Mouse (Mus musculus): ENCODE measurements around the gene Strn4. TPM values are rescaled to one million over a fixed set of nuclear protein-coding genes. Genes with fewer than 3 reads are reported as not detected.

The Strn4 gene
- total RNA-seq, 2 experiments from 2014 or later, result 66.6 to 78.7 TPM

DNA sequence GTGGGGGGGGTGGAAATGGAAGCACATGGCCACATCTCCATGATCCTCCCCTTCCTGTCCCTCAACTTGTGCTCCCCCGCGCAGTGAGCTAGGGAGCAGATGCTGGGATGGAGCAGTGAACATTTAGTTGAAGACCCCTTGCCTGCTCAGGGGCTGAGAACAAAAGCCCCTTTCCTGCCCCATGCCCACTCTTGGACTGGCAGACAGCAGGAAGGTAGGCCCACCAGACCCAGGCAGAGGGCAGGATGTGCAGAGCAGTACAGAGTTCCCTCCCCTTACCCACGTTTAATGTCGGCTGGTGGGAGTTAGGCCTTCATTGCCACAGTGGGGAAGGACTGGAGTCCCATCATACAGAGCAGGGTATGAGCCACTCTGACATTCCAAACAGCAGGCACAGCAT, 25.4 kb downstream of the Strn4 start:
- no peak for DNase-seq (ENCODE audit: low spot score in 2 of 2)

DNA sequence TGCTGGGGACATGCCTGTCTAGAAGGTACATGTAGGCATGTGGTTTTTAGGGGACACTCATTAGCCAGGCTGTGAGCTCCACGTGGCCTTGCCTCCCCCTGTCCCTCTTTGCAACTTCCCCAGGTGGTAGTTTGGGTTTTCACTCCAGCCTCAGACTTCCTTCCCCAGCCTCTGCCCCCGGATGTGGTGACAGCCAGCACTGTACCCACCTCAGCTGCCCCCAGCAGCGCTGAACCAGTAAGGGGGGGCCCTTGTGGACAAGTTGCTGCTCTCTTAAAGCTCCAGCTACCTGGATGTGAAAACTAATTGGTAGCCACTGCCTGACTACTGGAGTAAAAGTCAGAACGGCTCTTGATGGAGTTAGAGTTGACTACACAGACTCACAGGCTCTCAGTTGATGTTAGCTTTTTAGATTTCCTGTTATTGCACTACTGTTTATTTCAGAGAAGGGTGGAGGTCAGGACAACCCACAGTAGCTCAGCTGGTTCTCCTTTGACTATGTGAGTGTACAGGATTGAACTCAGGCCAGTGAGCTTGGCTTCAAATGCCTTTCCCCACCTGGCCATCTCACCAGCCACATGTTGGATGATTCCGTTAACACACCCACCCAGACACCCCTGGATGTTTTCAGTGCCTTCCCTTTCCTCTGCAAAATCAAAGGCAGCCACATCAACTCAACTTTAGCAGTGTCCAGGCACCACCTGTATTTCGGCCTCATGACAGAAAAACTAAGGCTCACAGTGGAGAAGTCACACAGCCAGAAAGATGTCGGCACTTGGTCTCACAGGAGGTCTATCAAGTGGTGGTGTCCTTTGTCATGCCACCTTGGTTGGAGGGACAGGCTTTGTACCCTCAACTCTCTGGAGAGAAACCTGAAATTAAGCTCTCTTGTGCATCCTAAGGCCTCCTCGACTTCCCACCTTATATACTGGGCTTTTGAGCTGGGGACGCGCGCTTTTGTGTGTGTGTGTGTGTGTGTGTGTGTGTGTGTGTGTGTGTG, 26.2 kb downstream of the Strn4 start:
- no peak for DNase-seq (ENCODE audit: low spot score in 2 of 2)

DNA sequence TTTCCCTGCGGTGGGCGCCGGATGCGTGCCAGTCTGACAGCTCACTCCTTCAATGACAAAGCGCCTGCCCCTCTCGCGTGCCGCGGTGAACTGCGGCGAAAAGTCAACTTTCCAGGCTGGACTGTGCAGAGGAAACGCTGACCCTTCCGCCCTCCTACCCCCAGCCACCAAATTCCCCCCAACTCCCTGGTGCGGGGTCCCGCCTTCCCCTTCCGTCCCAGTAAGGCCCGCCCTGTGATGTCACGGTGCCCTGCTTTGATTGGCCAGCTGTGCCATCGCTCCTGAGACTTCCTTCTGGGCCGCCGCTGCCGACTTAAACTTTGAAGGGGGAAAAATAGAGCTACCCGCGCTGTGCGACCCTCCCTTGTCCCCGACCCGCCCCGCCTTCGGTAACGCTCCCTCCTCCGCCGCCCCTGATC, 27.0 kb downstream of the Strn4 start, which contains the start of gene Prkd2:
Gene Prkd2, plus strand, starts transcription at position 258 of the 419 bp plus-strand sequence.
- peak; percentile 79 to 91 for DNase-seq (ENCODE audit: low spot score in 2 of 2)

DNA sequence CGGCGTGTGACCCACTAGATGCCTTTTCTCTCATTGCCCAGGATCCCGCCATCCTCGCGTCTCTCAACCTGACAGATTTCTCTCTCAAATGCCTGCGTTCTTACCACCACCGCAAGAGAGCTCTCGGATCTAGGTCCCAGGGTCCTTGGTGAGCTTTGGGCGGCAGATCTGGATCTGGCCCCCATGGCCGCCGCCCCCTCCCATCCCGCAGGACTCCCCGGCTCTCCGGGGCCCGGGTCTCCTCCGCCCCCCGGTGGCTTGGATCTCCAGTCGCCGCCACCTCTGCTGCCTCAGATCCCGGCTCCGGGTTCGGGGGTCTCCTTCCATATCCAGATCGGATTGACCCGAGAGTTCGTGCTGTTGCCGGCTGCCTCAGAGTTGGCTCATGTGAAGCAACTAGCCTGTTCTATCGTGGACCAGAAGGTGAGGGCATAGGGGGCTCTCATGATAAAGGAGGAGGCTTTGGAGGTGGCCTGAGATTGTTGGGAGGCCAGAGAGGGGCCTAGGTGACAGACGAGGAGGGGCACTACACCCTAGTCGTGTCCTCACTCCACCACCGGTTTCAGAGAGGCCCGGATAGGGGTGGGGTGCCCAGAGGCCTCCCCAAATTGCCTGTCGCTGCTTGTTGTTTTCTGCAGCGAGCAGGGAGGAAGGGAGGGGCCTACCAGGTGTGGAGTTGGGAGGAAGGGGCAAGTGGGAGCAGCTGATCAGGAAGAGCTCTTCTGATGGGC, 27.9 kb downstream of the Strn4 start:
- DNase-seq (ENCODE audit: low spot score in 2 of 2), result no peak

DNA sequence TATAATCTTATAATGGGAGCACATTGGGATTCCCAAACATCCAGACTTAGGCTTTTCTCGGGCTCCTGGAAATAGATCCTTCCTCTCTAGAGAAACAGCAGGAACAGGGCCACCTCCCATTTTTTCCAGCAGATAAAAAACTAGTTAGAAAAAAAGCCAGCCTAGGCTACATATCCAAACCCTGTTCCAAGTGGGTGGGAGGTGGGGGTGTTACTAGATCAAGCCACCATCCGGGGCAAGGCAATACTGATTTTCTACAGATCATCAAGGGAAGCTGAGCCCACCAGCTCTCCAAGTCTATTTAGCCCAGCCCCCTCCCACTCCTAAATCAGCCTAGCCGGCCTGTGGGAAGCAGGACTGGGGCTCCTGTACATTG, 29.0 kb downstream of the Strn4 start:
- no peak for DNase-seq (ENCODE audit: low spot score in 2 of 2)

DNA sequence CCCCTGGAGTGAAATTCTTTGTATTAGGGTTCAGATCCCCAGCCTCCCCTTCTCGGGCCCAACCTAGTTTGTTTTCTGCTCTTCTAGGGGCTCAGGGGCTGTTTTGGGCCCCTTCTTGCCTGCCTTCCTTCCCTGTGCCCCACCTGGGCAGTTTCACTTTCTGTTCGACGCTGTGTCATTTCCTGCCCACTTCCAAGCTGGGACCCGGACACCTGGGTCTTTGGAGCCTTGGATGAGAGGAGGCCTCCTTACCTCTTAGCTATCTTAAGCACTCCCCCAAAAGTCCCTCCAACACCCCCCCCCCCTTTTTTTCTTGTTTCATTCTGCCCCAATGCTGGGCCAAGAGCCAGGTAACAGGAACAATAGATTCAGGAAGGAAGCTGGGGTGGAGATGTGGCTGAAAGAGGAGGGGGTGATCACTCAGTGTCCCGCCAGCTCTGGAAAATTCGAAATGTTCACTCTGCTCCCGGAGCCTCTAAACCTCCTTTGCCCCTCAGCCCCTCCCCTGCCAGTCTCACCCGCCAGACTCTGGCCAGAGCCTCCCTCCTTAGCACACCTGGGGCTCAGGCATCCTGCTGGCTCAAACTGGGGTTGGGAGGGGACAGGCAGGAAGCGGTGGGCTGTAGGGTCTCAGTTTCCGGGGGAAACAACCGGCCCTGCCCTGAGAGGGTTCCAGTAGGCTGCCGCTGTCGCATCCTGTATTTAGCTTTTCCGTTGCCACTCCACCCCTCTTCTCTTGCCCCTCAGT, 29.6 kb downstream of the Strn4 start:
- DNase-seq (ENCODE audit: low spot score in 2 of 2), result no peak

DNA sequence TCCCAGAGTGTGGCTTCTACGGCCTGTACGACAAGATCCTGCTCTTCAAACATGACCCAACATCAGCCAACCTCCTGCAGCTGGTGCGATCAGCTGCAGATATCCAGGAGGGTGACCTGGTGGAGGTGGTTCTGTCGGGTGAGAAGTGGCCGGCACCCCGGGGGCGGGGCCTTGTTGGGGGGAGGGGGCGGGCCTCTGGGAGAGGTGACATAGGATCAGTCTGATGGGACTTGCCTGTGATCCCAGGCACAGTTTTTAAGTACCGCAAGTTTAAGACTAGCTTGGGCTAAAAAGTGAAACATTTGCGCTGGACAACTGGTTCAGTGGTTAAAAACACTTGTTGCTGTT, 30.1 kb downstream of the Strn4 start:
- DNase-seq (ENCODE audit: low spot score in 2 of 2), result no peak

DNA sequence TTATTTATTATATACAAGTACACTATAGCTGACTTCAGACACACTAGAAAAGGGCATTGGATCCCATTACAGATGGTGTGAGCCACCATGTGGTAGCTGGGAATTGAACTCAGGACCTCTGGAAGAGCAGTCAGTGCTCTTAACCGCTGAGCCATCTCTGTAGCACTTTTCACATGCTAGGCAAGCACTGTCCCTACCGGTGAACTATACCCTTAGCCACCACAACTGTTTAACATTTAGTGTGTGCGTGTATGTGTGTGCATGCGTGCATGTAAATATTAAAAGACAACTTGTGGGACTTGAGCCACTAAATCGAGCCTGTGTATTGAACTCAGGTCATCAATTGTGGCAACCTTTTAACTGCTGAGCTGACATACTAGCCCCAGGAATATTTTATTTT, 31.1 kb downstream of the Strn4 start:
- no peak for DNase-seq (ENCODE audit: low spot score in 2 of 2)

DNA sequence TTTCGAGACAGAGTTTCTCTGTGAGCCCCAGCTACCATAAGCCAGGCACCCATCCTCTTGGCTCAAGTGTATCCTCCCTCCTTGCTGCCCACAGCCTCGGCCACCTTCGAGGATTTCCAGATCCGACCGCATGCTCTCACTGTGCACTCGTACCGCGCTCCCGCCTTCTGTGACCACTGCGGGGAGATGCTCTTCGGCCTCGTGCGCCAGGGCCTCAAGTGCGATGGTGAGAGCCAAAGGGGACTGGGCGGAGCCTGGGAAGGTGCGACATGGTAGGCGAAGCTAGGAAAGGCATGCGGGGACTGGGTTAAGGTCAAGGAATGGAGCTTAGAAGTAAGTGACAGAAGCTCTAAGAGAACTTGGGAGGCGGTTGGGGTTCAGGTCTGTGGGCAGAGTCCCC, 31.8 kb downstream of the Strn4 start:
- no peak for DNase-seq (ENCODE audit: low spot score in 2 of 2)

DNA sequence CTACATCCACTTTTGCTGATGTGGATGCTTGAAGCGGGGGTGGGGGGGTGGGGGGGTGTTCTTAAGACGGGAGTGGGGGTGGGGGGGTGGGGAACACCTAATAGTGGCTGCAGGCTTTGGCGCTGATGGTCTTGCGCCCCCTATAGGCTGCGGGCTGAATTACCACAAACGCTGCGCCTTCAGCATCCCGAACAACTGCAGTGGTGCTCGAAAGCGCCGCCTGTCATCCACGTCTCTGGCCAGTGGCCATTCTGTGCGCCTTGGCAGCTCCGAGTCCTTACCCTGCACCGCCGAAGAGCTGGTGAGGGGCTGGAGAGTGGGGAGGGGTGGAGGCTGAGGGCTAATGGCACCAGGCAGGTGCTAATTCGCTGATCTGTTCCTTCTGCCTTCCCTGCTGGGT, 32.9 kb downstream of the Strn4 start:
- DNase-seq (ENCODE audit: low spot score in 2 of 2), result peak in 1 of 2 experiments; percentile 54

DNA sequence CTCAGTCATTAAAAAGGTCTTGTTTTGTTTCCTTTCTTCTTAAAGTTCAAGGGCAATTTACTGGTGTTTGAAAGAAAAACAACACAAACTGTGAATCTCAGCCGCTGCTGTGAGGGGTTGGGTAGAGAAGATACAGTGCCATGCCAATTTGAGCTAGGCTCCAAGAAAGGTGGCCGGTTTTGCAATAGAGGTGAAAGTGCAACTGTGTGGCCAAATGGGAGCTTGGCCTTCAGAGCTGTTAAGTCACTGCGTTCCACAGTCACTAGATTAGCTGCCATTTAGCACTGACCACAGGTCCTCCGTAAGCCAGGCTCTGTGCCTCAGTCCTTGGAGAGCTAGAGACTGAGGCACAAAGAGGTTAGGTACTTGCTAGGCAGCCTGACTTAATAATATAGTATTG, 35.9 kb downstream of the Strn4 start:
- DNase-seq (ENCODE audit: low spot score in 2 of 2), result no peak

DNA sequence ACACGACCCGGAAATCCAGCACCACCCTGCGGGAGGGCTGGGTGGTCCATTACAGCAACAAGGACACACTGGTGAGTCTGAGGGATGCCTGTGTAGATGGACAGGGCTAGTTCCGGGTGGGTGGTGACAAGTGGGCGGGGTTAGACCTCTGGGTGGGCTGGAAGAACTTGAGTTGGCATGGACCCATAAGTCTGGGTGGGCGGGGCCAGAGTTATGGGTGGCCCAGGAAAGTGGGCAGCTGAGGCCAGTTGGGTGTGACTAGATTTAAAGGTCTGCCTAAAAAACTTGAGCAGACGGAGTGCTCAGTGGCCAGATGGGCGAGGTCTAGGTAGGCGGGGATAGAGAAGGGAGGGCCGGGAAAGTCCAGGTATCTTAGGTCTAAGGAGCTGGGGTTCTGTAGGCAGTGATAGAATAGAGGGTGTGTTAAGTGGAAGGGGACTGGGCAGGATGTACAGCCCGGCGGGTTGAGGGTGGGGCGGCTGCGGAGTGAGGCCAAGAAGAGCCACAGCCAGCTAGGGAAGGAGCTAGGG, 37.7 kb downstream of the Strn4 start:
- no peak for DNase-seq (ENCODE audit: low spot score in 2 of 2)

DNA sequence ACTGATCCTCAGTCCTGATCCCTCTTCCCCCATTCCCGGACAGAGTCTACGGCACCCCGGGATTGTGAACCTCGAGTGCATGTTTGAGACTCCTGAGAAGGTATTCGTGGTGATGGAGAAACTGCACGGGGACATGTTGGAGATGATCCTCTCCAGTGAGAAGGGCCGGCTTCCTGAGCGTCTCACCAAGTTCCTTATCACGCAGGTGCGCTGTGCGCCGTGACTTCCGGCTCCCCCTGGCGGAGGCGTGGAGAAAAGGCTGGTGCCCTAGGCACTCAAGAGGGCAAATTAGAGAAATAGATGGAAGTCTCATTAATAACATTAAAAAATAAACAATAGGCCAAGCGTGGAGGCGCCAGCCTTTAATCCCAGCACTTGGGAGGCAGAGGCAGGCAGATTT, 42.6 kb downstream of the Strn4 start:
- no peak for DNase-seq (ENCODE audit: low spot score in 2 of 2)

DNA sequence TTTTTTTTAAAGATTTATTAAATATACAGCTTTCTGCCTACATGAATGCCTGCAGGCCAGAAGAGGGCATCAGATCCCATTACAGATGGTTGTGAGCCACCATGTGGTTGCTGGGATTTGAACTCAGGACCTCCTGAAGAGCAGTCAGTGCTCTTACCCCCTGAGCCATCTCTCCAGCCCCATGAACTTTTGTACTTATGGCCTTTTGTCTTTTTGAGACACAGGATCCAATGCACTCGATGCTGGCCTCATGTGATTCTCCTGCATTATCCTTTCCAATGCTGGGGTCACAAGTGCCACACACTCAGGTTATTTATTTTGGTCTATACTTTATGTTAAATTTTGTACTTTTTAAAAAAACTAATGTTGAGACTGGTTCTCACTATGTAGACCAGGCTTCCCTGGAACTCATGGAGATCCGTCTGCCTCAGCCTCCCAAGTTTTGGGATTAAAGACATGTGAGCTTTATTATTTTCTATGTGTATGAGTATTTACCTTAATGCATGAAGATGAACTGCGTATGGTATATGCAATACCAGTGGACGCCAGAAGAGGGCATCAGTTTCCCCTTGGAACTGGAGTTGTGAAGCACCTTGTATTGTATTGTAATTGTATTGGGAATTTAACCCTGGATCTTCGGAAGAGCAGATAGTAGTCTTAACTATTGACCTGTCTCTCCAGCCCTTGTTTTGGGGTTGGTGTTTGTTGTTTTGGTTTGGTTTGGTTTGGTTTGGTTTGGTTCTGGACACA, 44.4 kb downstream of the Strn4 start:
- DNase-seq (ENCODE audit: low spot score in 2 of 2), result no peak

DNA sequence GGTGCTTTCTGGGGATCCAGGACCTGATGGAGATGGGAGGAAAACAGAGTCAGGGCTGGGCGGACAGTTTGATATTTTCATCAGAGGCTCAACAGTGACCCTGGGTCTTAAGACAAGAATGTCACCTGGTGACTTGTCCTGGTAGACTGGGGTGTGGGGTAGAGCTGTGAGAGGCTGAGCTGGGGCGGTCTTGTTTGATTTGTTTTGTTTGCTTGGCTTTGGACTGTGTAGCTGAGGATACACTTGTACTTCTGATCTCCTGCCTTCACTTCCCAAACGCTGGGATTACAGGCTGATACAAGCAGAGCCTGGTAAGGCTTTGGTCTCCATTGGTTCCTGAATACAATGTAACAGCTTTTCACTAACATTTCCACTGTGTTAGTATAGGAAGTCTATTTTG, 51.8 kb downstream of the Strn4 start:
- no peak for DNase-seq (ENCODE audit: low spot score in 2 of 2)

DNA sequence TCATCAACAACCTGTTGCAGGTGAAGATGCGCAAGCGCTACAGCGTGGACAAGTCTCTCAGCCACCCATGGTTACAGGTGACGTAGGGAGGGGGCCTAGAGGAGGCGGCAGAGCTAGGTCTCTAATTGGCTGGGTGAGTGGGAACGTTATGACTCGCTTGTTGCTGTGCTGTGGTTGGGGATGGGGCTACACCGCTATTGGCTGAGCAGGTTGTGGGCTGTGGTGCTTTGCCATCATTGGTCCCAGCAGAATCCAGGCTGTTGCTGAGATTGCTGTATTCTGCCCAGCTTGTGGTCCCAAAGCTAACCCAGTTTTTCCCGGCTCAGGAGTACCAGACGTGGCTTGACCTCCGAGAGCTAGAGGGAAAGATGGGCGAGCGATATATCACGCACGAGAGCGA, 53.8 kb downstream of the Strn4 start:
- DNase-seq (ENCODE audit: low spot score in 2 of 2), result peak in 1 of 2 experiments; percentile 24

DNA sequence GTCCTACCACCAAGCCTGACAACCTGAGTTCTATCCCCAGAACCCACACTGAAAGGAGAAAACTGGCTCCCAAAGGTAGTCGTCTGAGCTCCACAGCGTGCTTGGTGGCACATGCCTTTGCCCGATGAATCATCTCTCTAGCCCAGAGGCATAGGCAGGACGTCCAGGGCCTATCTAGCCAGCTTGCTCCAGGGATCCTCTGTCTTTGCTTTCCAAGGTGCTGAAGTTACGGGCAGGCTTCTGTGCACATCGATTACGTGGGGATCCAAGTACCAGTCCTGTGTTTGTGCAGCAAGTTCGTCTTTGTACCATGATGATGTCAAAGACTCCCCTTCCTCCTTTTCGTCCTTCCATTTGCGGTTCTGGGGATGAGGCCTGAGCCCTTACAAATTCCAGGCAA, 55.9 kb downstream of the Strn4 start:
- peak in 1 of 2 experiments; percentile 6 for DNase-seq (ENCODE audit: low spot score in 2 of 2)

DNA sequence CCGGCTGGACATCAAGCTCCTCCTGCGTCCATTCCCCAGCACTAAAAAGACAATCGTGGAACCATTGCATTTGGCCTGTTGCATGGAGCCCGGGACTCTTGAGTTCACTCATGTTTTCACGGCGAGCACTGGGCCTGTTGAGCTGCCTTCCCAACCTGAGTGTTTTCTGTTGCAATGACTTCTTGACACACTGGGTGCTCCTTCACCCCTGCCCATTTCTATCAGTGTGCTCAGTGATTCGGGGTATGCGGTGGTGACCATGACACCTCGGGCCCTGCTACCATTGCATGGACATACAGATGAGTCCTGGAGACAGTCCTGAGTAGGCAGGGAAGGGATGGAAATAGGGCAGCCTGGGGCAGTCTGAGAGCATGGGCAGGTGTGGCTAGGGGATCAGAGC, 56.8 kb downstream of the Strn4 start:
- peak in 1 of 2 experiments; percentile 6 for DNase-seq (ENCODE audit: low spot score in 2 of 2)

DNA sequence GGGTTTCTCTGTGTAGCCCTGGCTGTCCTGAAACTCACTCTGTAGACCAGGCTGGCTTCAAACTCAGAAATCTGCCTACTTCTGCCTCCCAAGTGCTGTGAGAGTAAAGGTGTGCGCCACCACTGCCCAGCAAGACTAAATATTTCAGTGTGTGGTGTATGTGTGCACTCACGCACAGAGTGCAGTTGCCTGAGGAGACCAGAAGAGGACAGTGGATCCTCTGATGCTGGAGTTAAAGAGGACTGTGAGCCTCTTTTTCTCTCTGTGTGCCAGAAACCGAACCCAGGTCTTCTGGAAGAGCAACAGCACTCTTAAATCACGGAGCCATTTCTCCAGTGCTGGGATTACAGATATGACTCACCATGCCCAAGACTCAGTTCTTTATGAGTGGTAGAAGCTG, 57.7 kb downstream of the Strn4 start:
- no peak for DNase-seq (ENCODE audit: low spot score in 2 of 2)

DNA sequence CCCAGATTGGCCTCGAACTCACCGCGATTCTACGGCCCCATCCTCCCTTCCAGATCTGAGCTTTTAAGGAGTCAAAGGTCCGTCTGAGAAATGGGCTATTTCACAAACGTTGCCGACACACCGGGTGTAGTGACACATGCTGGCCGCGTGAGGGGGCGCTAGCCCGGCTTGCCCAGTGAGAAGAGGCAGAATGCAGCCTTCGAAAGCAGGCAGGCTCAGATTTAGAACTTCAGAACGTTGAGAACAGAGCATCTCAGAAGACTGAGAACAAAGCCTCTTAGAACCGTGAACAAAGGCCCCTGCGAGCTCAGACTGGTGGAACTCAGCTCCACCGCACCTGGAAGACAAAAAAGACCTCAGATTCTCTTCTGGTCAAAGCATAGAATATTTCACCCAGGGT, 58.5 kb downstream of the Strn4 start:
- DNase-seq (ENCODE audit: low spot score in 2 of 2), result peak; percentile 82 to 84
